Mouse (Mus musculus): Measurements from ENCODE around the gene Ube2i. TPM values are rescaled to one million over a fixed set of nuclear protein-coding genes. Genes with fewer than 3 reads are reported as not detected.

Gene Ube2i
- polyA plus RNA-seq (2014; fragmentation: Nextera tagmentation; extraction: Ambion mirVana), result 922 and 923 TPM in 2 replicates

DNA sequence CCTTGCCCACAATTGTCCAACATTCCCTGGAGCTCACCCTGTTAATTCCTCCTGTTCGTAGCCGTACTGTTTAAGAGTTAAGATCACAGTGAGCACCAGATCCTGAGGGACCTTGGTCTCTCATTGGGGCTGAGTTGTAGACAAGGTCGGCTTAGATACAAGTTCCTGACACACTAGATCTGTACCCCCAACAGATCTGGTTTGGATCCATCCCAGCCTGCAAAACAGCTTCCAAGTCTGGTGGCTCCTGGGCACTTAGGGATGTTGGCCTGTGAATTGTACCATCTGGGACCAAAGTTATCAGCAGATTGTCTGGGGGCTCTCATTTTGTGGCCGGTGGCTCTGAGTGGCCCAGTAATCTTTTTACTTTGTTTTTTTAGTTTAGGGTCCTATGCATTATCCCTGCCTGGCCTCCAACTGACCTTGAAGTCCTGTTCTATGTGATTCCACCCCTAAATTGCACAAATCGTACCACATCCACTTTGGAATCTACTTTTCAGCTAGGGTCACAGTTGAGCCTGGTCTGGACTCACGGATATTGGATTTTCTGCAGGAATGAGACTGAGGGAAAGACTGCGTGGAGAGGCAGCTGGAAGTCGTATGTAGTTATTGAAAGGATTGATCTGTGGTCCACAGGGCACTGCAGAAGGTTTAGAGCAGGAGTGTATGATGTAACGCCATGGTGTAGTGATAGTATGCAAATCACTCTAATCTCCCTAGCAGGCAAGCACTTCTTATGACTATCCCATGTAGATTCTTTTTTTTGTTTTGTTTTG lies at the start of gene Ube2i:
Gene Ube2i, minus strand, starts transcription at position 52 of the 776 bp plus-strand sequence.
- WGBS, result 90% methylated on average over 9 of the region's 9 CpGs
- H3K36me3 ChIP-seq (ENCODE audit: control insufficient read depth, insufficient read depth, low read length), result peaks cover 5% of the 10 kb centered on the region
- no peak for ATAC-seq (ENCODE audit: insufficient number of reproducible peaks, low FRiP score, low TSS enrichment, low read depth)

DNA sequence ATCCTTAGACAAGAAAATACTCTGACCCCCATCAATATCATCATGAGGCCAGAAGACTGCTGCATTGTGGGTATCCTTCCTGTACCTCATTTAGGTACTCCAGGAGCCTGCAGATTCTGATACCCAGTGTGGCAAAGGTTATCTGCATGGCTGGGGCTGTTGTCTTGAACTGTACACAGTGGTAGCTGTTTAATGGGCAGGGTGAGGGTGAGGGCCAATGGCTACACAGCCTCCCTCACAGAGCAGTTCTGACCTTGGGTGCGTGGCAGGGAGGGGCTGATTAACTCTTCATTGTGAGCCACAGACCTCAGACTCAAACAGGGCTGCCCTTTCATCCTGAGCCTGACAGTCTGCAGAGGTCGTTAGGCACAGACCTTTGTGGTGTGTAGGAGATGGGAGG lies 48.5 kb upstream of the Ube2i start:
- DNase-seq (ENCODE audit: low spot score), result no peak
- Histone ChIP-seq H3K9ac (ENCODE audit: low read length) (no peak overlapping the region), H3K4me2 (ENCODE audit: low read depth, severe bottlenecking) (no peak overlapping the region), H3K27me3 (ENCODE audit: control insufficient read depth, insufficient read depth, low read length) (no peaks in the 10 kb centered on the region), H3K4me1 (ENCODE audit: control insufficient read depth, insufficient read depth, low read length) (no peaks in the 10 kb centered on the region), H3K27ac (replicated peaks; ENCODE audit: low read depth, low read length) (no peak overlapping the region), H3K4me3 (ENCODE audit: low read depth, low read length) (no peak overlapping the region), H3K9me3 (ENCODE audit: control insufficient read depth, low read length) (no peaks in the 10 kb centered on the region), H3K36me3 (ENCODE audit: control insufficient read depth, insufficient read depth, low read length) (no peaks in the 10 kb centered on the region)
- WGBS, result 16% methylated on average over 2 of the region's 2 CpGs
- ATAC-seq (ENCODE audit: insufficient number of reproducible peaks, low FRiP score, low TSS enrichment, low read depth), result no peak

More for the DNA sequence above, at the start of gene Ube2i:
- no peak for DNase-seq (ENCODE audit: low spot score)
- H3K27me3 ChIP-seq (ENCODE audit: control insufficient read depth, insufficient read depth, low read length), result no peaks in the 10 kb centered on the region
- H3K4me2 ChIP-seq (ENCODE audit: low read depth, severe bottlenecking), result peak within 1 kb of the TSS; percentile 98; the same call in 1 of the 2 replicates
- peak within 1 kb of the TSS; percentile 100 for H3K4me3 ChIP-seq (ENCODE audit: low read depth, low read length)
- peak within 1 kb of the TSS; percentile 100 for H3K9ac ChIP-seq (ENCODE audit: low read length)
- peaks cover 15% of the 10 kb centered on the region for H3K4me1 ChIP-seq (ENCODE audit: control insufficient read depth, insufficient read depth, low read length)
- peak within 1 kb of the TSS; percentile 98 for H3K27ac ChIP-seq (replicated peaks; ENCODE audit: low read depth, low read length)
- no peaks in the 10 kb centered on the region for H3K9me3 ChIP-seq (ENCODE audit: control insufficient read depth, low read length)

DNA sequence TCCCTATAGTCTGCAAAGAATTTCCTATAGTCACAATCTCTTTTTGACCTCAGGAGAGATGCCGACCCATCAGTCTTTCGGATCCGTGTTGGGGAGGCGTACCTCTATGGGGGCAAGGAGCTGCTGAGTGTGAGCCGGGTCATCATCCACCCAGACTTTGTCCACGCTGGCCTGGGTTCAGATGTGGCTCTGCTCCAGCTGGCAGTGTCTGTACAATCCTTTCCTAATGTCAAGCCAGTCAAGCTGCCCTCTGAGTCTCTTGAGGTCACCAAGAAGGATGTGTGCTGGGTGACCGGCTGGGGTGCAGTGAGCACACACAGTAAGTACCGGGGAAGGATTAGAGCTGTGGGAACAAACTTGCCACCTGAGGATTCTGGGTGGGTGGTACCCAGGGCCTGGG lies 46.4 kb upstream of the Ube2i start:
- H3K27me3 ChIP-seq (ENCODE audit: control insufficient read depth, insufficient read depth, low read length), result no peaks in the 10 kb centered on the region
- no peak for ATAC-seq (ENCODE audit: insufficient number of reproducible peaks, low FRiP score, low TSS enrichment, low read depth)
- DNase-seq (ENCODE audit: low spot score), result no peak
- no peaks in the 10 kb centered on the region for H3K4me1 ChIP-seq (ENCODE audit: control insufficient read depth, insufficient read depth, low read length)
- no peaks in the 10 kb centered on the region for H3K36me3 ChIP-seq (ENCODE audit: control insufficient read depth, insufficient read depth, low read length)
- no peak overlapping the region for H3K4me3 ChIP-seq (ENCODE audit: low read depth, low read length)
- WGBS, result 91% methylated on average over 8 of the region's 8 CpGs
- H3K4me2 ChIP-seq (ENCODE audit: low read depth, severe bottlenecking), result no peak overlapping the region
- H3K9ac ChIP-seq (ENCODE audit: low read length), result no peak overlapping the region
- no peaks in the 10 kb centered on the region for H3K9me3 ChIP-seq (ENCODE audit: control insufficient read depth, low read length)
- H3K27ac ChIP-seq (replicated peaks; ENCODE audit: low read depth, low read length), result no peak overlapping the region

GRCm38 (mm10) chr17:25318354-25318753 lies 43.9 kb upstream of the Ube2i start, which contains the start of gene Prss29:
Gene Prss29, plus strand, starts transcription at chr17:25318654.
- no peak within 1 kb of the TSS for H3K4me3 ChIP-seq (ENCODE audit: low read depth, low read length)
- no peaks in the 10 kb centered on the region for H3K36me3 ChIP-seq (ENCODE audit: control insufficient read depth, insufficient read depth, low read length)
- H3K4me2 ChIP-seq (ENCODE audit: low read depth, severe bottlenecking), result no peak within 1 kb of the TSS
- H3K27ac ChIP-seq (replicated peaks; ENCODE audit: low read depth, low read length), result no peak within 1 kb of the TSS
- no peaks in the 10 kb centered on the region for H3K27me3 ChIP-seq (ENCODE audit: control insufficient read depth, insufficient read depth, low read length)
- H3K9me3 ChIP-seq (ENCODE audit: control insufficient read depth, low read length), result no peaks in the 10 kb centered on the region
- no peak within 1 kb of the TSS for H3K9ac ChIP-seq (ENCODE audit: low read length)
- no peak for ATAC-seq (ENCODE audit: insufficient number of reproducible peaks, low FRiP score, low TSS enrichment, low read depth)
- no peaks in the 10 kb centered on the region for H3K4me1 ChIP-seq (ENCODE audit: control insufficient read depth, insufficient read depth, low read length)
- 77% methylated on average over 5 of the region's 5 CpGs for WGBS
- no peak for DNase-seq (ENCODE audit: low spot score)

GRCm38 (mm10) chr17:25308346-25308745 lies 33.9 kb upstream of the Ube2i start, which contains the start of gene Prss28:
Gene Prss28, plus strand, starts transcription at chr17:25308646.
- Histone ChIP-seq H3K9me3 (ENCODE audit: control insufficient read depth, low read length) (no peaks in the 10 kb centered on the region), H3K27ac (replicated peaks; ENCODE audit: low read depth, low read length) (no peak within 1 kb of the TSS), H3K9ac (ENCODE audit: low read length) (no peak within 1 kb of the TSS), H3K4me1 (ENCODE audit: control insufficient read depth, insufficient read depth, low read length) (no peaks in the 10 kb centered on the region), H3K27me3 (ENCODE audit: control insufficient read depth, insufficient read depth, low read length) (no peaks in the 10 kb centered on the region), H3K4me2 (ENCODE audit: low read depth, severe bottlenecking) (no peak within 1 kb of the TSS), H3K4me3 (ENCODE audit: low read depth, low read length) (no peak within 1 kb of the TSS), H3K36me3 (ENCODE audit: control insufficient read depth, insufficient read depth, low read length) (no peaks in the 10 kb centered on the region)
- 63% methylated on average over 4 of the region's 4 CpGs for WGBS
- DNase-seq (ENCODE audit: low spot score), result no peak
- ATAC-seq (ENCODE audit: insufficient number of reproducible peaks, low FRiP score, low TSS enrichment, low read depth), result no peak

GRCm38 (mm10) chr17:25298094-25298493 lies 23.7 kb upstream of the Ube2i start, which contains the start of gene Prss34:
Gene Prss34, plus strand, starts transcription at chr17:25298394.
- no peak within 1 kb of the TSS for H3K4me2 ChIP-seq (ENCODE audit: low read depth, severe bottlenecking)
- no peaks in the 10 kb centered on the region for H3K27me3 ChIP-seq (ENCODE audit: control insufficient read depth, insufficient read depth, low read length)
- ATAC-seq (ENCODE audit: insufficient number of reproducible peaks, low FRiP score, low TSS enrichment, low read depth) (no peak), DNase-seq (ENCODE audit: low spot score) (no peak)
- H3K9ac ChIP-seq (ENCODE audit: low read length), result no peak within 1 kb of the TSS
- WGBS, result 79% methylated on average over 5 of the region's 5 CpGs
- no peaks in the 10 kb centered on the region for H3K9me3 ChIP-seq (ENCODE audit: control insufficient read depth, low read length)
- H3K4me1 ChIP-seq (ENCODE audit: control insufficient read depth, insufficient read depth, low read length), result no peaks in the 10 kb centered on the region
- no peak within 1 kb of the TSS for H3K27ac ChIP-seq (replicated peaks; ENCODE audit: low read depth, low read length)
- H3K4me3 ChIP-seq (ENCODE audit: low read depth, low read length), result no peak within 1 kb of the TSS
- H3K36me3 ChIP-seq (ENCODE audit: control insufficient read depth, insufficient read depth, low read length), result no peaks in the 10 kb centered on the region

- no peak for ATAC-seq (ENCODE audit: insufficient number of reproducible peaks, low FRiP score, low TSS enrichment, low read depth)
- no peaks in the 10 kb centered on the region for H3K4me1 ChIP-seq (ENCODE audit: control insufficient read depth, insufficient read depth, low read length)
Measured at GRCm38 (mm10) chr17:25294111-25294510, 19.7 kb upstream of the Ube2i start.

GRCm38 (mm10) chr17:25293495-25293894 lies 19.1 kb upstream of the Ube2i start:
- H3K4me3 ChIP-seq (ENCODE audit: low read depth, low read length), result no peak overlapping the region
- ATAC-seq (ENCODE audit: insufficient number of reproducible peaks, low FRiP score, low TSS enrichment, low read depth), result no peak
- no peaks in the 10 kb centered on the region for H3K4me1 ChIP-seq (ENCODE audit: control insufficient read depth, insufficient read depth, low read length)
- DNase-seq (ENCODE audit: low spot score), result no peak
- H3K9ac ChIP-seq (ENCODE audit: low read length), result no peak overlapping the region
- no peak overlapping the region for H3K27ac ChIP-seq (replicated peaks; ENCODE audit: low read depth, low read length)
- 80% methylated on average over 5 of the region's 5 CpGs for WGBS
- no peak overlapping the region for H3K4me2 ChIP-seq (ENCODE audit: low read depth, severe bottlenecking)
- no peaks in the 10 kb centered on the region for H3K9me3 ChIP-seq (ENCODE audit: control insufficient read depth, low read length)
- no peaks in the 10 kb centered on the region for H3K36me3 ChIP-seq (ENCODE audit: control insufficient read depth, insufficient read depth, low read length)
- no peaks in the 10 kb centered on the region for H3K27me3 ChIP-seq (ENCODE audit: control insufficient read depth, insufficient read depth, low read length)

More at GRCm38 (mm10) chr17:25294111-25294510, 19.7 kb upstream of the Ube2i start:
- WGBS, result 68% methylated on average over 1 of the region's 1 CpGs
- Histone ChIP-seq H3K9me3 (ENCODE audit: control insufficient read depth, low read length) (no peaks in the 10 kb centered on the region), H3K36me3 (ENCODE audit: control insufficient read depth, insufficient read depth, low read length) (no peaks in the 10 kb centered on the region), H3K27ac (replicated peaks; ENCODE audit: low read depth, low read length) (no peak overlapping the region), H3K4me2 (ENCODE audit: low read depth, severe bottlenecking) (no peak overlapping the region), H3K9ac (ENCODE audit: low read length) (no peak overlapping the region), H3K27me3 (ENCODE audit: control insufficient read depth, insufficient read depth, low read length) (no peaks in the 10 kb centered on the region), H3K4me3 (ENCODE audit: low read depth, low read length) (no peak overlapping the region)
- DNase-seq (ENCODE audit: low spot score), result no peak
